Mouse (Mus musculus) bone marrow macrophage, adult 2 months (primary cell): ENCODE results near the gene Traf4.

Experiments used
- CTCF ChIP-seq: IDR thresholded peaks from 2 replicates; pipeline ENCODE4 v1.5.1; 2012; ENCODE audit warnings: low read depth, mild to moderate bottlenecking, low read length, moderate library complexity
- POLR2A ChIP-seq: IDR thresholded peaks from 2 replicates; pipeline ENCODE4 v1.6.1; 2012; ENCODE audit warnings: mild to moderate bottlenecking, low read depth, low read length, borderline replicate concordance

GRCm38 (mm10) chr11:78161169-78161568 is 4.2 kb downstream of the Traf4 start:
- TF ChIP-seq CTCF = no peak
- no peak for TF ChIP-seq POLR2A
